Mouse (Mus musculus) hindlimb bud, embryonic 11.5 days (tissue): ENCODE measurements at regions not wholly inside any gene's neighbourhood (a gene's known extent, or its start where the extent isn't known, plus 50 kb on each side); places are given as distances from the start of the nearest gene placed in this dataset.
"Not testable (repeated sequence)": the region's sequence is repeated elsewhere in the genome, so short reads cannot be mapped to it uniquely, and the experiment has no call there.

Experiments
- DNase-seq: peaks from one replicate; pipeline ENCODE4 v3.0.0-alpha.2; 2012; ENCODE audit warnings: low read depth, low spot score; ENCODE audit errors: extremely low spot score

DNA sequence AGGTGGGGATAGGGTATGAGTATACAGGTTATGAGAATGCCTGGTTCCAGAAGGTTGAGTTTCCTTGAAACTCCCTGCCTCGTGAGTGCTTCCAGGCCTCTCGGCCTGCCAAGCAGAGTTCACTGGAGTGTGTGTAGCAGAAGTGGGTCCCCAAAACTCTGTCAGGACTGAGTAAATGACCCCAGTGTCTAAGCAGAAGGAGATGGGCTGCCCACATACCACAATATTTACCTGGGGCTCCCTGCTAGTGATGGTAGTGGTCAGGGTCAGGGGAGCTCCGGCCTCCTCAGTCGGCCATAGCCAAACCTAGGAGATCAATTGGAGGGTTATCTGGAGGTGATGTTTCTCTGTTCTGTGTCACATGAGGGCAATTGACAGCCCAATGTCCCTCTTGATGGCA, 126.9 kb upstream of the Thpo start:
- no peak for DNase-seq

DNA sequence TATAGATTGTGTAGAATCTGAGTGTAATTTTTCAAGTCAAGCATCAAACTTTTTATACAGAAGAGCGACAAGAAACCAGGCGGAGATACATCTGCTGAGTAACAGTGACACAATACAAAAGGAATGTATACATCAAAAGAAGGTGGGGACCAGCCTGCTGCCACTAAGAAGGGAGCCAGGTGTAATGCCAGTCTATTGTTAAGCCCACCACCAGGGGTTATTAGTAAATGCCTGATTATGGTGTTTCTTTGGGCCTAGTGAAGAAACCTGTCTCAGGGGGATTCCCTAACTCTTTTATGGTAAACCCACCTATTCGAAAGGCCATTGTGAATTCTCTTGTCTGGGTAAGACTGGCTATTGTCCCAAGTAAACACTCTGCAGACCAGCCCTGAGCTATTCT, 126.3 kb upstream of the Thpo start:
- DNase-seq = not testable (repeated sequence)

DNA sequence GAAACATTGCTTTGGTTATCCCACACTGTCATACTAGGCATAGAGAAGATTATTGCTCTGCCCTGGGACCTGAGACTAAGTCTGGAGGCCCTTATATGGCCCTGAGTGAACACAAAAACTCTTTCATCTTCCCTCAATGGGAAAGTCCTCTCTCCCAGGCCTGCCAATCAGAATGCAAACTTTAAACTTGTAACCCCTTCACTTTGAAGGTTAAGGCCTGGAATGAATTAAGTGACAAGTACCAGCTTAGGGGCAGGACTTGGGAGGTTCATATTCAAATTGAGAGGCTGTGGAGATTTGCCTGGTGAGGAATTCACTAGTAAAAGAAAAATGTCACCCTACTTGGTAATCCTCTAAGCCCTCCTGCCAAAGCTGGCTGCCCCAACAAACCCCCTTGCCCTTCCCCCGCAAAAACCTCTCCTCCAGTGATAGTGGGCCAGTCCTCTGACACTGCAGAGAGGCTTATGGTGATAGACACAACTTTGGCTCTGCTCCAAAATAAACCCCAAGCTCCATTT, 120.4 kb upstream of the Thpo start:
- DNase-seq = no peak

- no peak for DNase-seq
Observed at GRCm38 (mm10) chr16:20838151-20838550, 103.8 kb upstream of the Thpo start.

DNA sequence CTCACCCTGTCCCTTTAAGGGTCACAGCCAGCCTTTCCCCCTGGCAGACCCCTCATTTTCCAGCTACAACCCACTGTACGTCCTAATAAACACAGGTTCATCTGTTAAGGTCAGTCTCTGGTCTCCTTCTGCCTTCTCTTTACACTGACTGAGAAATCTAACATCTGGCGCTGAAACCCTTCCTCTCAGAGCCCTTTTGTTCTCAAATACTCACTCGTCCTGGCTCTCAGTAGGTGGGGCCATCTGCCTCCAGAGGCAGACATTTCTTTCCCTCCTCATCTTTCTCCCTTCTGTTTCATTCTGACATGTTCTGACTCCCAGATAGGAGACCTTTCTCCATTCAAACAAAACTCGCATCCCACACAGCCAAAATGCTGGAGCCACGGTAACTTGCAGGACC, 102.6 kb upstream of the Thpo start:
- no peak for DNase-seq

DNA sequence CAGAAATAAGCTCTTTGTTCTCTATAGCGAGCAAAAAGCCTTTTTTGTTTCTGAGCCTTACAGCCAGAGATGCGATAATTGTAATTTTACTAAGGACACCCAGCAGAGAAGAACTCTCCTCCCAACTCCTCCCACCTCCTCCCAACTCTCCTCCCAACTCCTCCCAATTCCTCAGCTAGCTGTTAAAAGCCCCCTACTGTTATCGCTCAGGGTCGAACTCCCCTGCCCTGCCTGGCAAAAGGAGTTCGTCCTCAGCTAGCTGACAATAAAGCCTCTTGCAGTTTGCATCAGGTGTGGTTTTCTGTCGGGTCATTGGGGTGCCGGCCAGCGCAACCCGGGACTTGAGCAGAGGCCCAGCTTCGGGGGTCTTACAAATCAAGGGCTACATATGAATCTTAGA, 99.5 kb upstream of the Thpo start:
- not testable (repeated sequence) for DNase-seq

DNA sequence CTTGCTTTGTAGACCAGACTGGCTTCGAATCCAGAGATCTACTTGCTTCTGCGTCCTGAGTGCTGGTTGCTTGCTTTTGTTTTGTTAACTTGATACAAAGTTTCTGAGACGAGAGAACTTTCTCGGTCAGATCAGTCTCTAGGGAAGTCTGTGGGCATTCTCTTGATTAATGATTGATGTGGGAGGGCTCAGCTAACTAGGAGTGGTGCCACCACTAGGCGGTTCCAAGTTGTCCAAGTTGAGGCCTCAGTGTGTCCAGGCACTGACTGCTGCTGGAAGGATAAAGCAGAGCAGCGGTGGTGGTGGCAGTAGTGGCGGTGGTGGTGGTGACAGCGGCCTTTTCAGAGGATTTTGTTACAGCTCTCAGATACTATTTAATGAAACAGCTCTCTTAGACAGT, 99.0 kb upstream of the Thpo start:
- DNase-seq = no peak

DNA sequence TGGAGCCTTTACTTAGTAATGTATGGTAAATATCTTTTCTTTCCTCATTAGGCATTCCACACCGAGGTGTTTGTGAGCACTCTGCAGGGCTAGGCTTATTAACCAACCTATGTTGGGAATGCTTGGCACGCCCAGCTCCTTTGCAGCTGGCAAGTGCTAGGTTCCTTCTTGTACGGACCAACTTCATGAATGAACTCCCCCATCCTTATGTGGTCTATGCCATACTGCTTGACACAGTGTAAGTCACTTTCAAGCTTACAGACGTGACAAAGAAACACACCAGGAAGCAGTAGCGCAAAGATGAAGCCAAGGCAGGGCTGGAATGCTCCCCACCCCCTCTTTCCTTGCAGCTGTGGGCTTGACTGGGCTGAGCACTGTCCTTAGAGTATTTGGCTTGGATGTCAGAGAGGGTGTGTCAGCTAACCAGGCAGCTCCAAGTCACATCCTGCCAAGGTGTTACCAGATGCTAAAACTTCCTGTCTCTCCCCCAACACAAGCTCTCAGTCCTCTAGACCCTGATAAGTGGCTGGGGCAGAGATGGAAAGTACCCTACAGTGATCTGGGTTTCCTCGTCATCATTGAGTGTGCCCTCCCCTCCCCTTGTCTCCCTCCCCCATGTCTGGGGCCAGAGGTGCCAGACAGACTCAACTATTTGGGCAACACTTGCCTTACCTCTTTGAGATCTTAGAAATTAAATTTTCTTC, 95.6 kb upstream of the Thpo start:
- DNase-seq = no peak

GRCm38 (mm10) chr16:20828996-20829731, 94.9 kb upstream of the Thpo start:
- no peak for DNase-seq

DNA sequence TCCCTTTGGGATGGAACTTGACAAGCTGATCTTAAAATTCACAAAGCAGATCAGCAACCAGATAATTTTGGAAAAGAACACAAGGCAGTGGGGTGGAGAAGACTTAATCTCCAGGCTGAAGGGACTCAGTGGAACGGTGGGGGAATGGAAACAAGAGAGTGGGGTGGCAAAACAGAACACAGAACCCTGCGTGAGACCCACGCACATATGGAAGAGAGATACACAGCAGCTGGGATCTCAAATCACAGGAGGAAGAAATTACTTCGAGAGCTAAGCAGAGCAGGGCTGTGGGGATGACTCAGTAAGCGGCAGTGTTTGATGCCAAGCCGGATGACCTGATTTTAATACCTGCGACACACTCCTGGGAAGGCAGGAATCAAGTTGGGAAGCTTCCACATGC, 89.9 kb upstream of the Thpo start:
- no peak for DNase-seq

- no peak for DNase-seq
Observed at GRCm38 (mm10) chr16:20820939-20821338, 86.6 kb upstream of the Thpo start.

- DNase-seq = no peak
Observed at GRCm38 (mm10) chr16:20819568-20819967, 85.3 kb upstream of the Thpo start.

- DNase-seq = no peak
Observed at GRCm38 (mm10) chr16:20818711-20819189, 84.4 kb upstream of the Thpo start.

DNA sequence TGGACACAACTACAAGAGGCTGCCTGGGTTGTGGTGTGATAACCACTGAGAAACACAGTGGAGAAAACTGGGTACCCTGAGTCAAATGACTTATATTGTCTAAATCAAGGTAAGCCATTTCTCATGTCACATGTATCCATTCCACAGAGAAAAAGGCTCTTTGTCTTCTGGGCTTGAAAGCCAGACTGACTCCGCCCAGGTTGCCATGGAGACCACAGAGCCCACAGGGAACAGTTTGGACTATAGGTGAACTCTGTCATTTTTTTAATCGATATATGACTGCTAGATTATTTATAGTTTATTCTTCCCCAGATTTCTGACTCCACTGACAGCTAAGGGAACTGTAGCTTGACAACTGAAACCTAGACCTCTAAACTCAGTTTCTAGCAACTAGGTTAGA, 80.7 kb upstream of the Thpo start:
- no peak for DNase-seq

- DNase-seq = no peak
Observed at GRCm38 (mm10) chr16:20814240-20814639, 79.9 kb upstream of the Thpo start.

- not testable (repeated sequence) for DNase-seq
Observed at GRCm38 (mm10) chr16:20812025-20812424, 77.7 kb upstream of the Thpo start.

- DNase-seq = no peak
Observed at GRCm38 (mm10) chr16:20810322-20810721, 76.0 kb upstream of the Thpo start.

- DNase-seq = no peak
Observed at GRCm38 (mm10) chr16:20808263-20808662, 74.0 kb upstream of the Thpo start.

DNA sequence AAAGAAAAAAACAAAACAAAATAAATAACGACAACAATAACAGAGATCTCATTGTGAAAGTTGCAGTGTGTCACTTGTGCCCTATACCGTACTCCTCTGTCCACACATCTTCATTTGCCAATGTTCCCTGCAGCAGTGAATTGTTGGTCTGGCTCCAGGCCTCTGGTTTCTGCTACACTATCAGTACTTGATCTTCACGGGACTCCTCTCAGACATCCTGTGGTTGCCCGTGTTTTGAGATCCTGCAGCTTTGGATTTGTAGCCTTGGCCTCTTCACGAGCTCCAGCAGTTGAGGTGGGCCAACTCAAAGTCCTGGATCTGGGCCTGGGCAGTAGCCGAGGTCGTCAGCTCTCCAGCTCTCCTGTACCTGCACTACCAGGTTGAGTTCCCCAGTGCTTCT, 72.4 kb upstream of the Thpo start:
- no peak for DNase-seq

- no peak for DNase-seq
Observed at GRCm38 (mm10) chr16:20805793-20806192, 71.5 kb upstream of the Thpo start.

- DNase-seq = no peak
Observed at GRCm38 (mm10) chr16:20805086-20805485, 70.8 kb upstream of the Thpo start.

GRCm38 (mm10) chr16:20804601-20805017, 70.3 kb upstream of the Thpo start:
- peak; percentile 61 for DNase-seq
